Mouse (Mus musculus) testis, adult 2 months (tissue): Measurements from ENCODE around the gene Gdap1l1. TPM values are rescaled to one million over a fixed set of nuclear protein-coding genes. Genes with fewer than 3 reads are reported as not detected.

ENCODE experiments used
- H3K27ac ChIP-seq: fragments of 200-500 bp; 2 replicates; pipeline ENCODE4 v1.5.1; 2012; ENCODE audit warnings: low read depth, low read length; ENCODE audit not compliant: control insufficient read depth, insufficient read depth
- H3K27me3 ChIP-seq: fragments of 200-500 bp; 2 replicates; pipeline ENCODE4 v1.6.1; 2012; ENCODE audit warnings: mild to moderate bottlenecking, low read length, moderate library complexity; ENCODE audit not compliant: control insufficient read depth, insufficient read depth
- H3K36me3 ChIP-seq: fragments of 200-500 bp; 2 replicates; pipeline ENCODE4 v1.6.1; 2012; ENCODE audit warnings: mild to moderate bottlenecking, low read length; ENCODE audit not compliant: control insufficient read depth, insufficient read depth
- H3K4me1 ChIP-seq: fragments of 200-500 bp; 2 replicates; pipeline ENCODE4 v1.6.1; 2012; ENCODE audit warnings: low read length; ENCODE audit not compliant: control insufficient read depth, insufficient read depth
- H3K4me3 ChIP-seq: fragments of 200-500 bp; 2 replicates; pipeline ENCODE4 v1.5.1; 2012; ENCODE audit warnings: low read depth, mild to moderate bottlenecking, low read length, moderate library complexity, mixed read lengths; ENCODE audit not compliant: control insufficient read depth
- CTCF ChIP-seq: fragments of 200-500 bp; IDR thresholded peaks from 2 replicates; pipeline ENCODE4 v1.5.1; 2012; ENCODE audit warnings: low read depth, mild to moderate bottlenecking, inconsistent platforms, low read length, moderate library complexity; ENCODE audit not compliant: control insufficient read depth, insufficient read depth, insufficient replicate concordance
- POLR2A ChIP-seq: fragments of 200-500 bp; IDR thresholded peaks from 2 replicates; pipeline ENCODE4 v1.6.1; 2012; ENCODE audit warnings: low read depth, mild to moderate bottlenecking, inconsistent platforms, low read length, moderate library complexity; ENCODE audit not compliant: control insufficient read depth
- polyA plus RNA-seq: library from polyadenylated mRNA; depleted of rRNA; stranded (reverse); fragments of >200 nt; gene quantifications from 2 replicates; pipeline ENCODE4 v1.2.3, GENCODE M21; 2012

Gene Gdap1l1
- polyA plus RNA-seq, 1 experiment = 0.16 TPM

- no peak overlapping the region for H3K4me3 ChIP-seq
- no peak overlapping the region for H3K27ac ChIP-seq
- H3K36me3 ChIP-seq = no peaks in the 10 kb centered on the region
- TF ChIP-seq CTCF (no peak), POLR2A (no peak)
- H3K4me1 ChIP-seq = no peaks in the 10 kb centered on the region; the same call in 1 of the 2 replicates
- H3K27me3 ChIP-seq = no peaks in the 10 kb centered on the region
These were observed 25.0 kb downstream of the Gdap1l1 start for GRCm38 (mm10) chr2:163463251-163463769.

DNA sequence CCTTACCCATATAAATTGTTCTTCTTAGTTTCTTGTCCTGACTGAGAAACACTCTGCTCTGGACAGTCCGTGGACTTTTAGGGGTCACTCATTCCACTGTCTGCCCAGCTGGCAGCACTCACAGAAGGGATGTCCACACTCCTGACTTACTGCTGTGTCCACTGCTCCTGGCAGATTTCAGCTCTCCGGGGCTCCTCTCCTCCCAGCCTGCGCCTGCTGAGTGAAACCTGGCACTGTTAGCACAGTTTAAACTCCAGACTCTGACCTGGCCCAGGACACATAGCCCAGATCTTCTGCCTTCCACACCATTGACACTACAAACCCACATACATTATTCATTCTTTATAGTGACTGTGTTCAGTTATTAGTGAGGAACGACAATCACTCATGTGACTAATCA, 25.7 kb downstream of the Gdap1l1 start:
- H3K4me1 ChIP-seq = no peaks in the 10 kb centered on the region
- H3K27ac ChIP-seq = no peak overlapping the region
- no peak for TF ChIP-seq POLR2A
- TF ChIP-seq CTCF = no peak
- no peak overlapping the region for H3K4me3 ChIP-seq
- H3K27me3 ChIP-seq = no peaks in the 10 kb centered on the region
- no peaks in the 10 kb centered on the region for H3K36me3 ChIP-seq

DNA sequence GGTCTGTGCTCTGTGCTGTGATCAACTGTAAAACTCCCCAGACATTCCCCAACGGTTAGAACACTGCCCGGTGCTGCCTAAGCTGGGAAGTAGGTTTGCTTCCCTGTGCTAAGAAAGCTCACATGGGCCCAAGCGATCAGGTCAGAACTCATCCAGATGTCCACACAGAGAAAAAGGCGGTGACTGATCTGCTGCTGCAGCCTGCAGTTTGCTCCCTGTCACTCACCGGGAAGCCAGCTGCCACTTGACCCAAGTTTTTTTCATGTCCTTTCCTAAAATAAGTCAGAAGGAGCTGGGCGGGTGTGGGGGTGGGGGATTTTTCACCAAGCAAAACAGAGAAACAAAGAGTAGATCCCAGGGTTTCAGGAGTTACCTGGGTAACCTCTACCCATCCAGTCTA, 26.3 kb downstream of the Gdap1l1 start:
- no peaks in the 10 kb centered on the region for H3K4me1 ChIP-seq
- TF ChIP-seq CTCF (no peak), POLR2A (no peak)
- no peak overlapping the region for H3K27ac ChIP-seq
- no peaks in the 10 kb centered on the region for H3K36me3 ChIP-seq
- H3K27me3 ChIP-seq = no peaks in the 10 kb centered on the region
- H3K4me3 ChIP-seq = no peak overlapping the region

DNA sequence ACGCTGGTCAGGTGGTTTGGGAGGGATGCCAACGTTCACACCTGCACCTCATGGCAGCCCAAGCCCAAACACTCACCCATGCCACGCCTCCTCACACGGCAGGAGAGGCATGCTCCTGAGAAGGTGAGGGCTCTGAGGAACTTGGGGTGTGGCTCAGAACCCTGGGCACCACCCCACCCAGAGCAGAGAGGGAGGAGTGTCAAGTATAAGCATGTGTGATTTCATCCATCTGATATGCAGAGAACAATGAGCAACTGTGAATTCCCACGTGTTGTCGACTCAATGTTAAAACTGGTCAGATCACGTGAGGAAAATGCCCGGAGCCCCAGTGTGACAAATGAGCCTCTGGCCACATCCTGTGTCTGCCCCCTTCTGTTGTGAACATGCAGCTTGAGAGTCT, 28.5 kb downstream of the Gdap1l1 start:
- TF ChIP-seq CTCF (no peak), POLR2A (no peak)
- H3K4me3 ChIP-seq = no peak overlapping the region
- H3K36me3 ChIP-seq = no peaks in the 10 kb centered on the region
- no peak overlapping the region for H3K27ac ChIP-seq
- H3K4me1 ChIP-seq = peaks cover 4% of the 10 kb centered on the region
- H3K27me3 ChIP-seq = no peaks in the 10 kb centered on the region

- Histone ChIP-seq H3K27ac (no peak overlapping the region), H3K36me3 (no peaks in the 10 kb centered on the region), H3K27me3 (no peaks in the 10 kb centered on the region), H3K4me1 (peaks cover 4% of the 10 kb centered on the region), H3K4me3 (no peak overlapping the region)
- TF ChIP-seq POLR2A (no peak), CTCF (no peak)
These were observed 29.3 kb downstream of the Gdap1l1 start for GRCm38 (mm10) chr2:163467585-163467984.

DNA sequence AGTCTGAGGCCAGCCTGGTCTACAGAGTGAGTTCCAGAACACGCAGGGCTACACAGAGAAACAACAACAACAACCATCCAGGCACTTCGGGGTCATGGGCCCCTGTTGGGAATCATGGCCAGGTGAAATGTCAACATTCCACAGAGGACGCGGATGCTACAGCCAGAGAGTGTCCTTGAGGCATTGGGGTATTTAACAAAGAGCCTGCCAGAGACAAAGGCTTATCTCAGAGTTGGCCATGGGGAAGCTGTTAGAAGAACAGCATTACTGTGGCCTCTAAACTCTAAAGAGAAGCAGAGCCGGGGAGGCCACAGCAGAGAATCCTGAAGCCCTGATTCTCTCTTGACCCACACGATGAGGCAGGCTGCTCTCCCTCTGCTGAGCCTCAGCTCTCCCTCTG, 30.6 kb downstream of the Gdap1l1 start:
- TF ChIP-seq POLR2A = no peak
- TF ChIP-seq CTCF = no peak
- H3K4me1 ChIP-seq = peaks cover 4% of the 10 kb centered on the region
- H3K27me3 ChIP-seq = no peaks in the 10 kb centered on the region
- no peak overlapping the region; the same call in 1 of the 2 replicates for H3K4me3 ChIP-seq
- no peaks in the 10 kb centered on the region for H3K36me3 ChIP-seq
- H3K27ac ChIP-seq = no peak overlapping the region

- H3K27ac ChIP-seq = no peak overlapping the region
- no peak for TF ChIP-seq POLR2A
- no peak for TF ChIP-seq CTCF
- no peaks in the 10 kb centered on the region for H3K36me3 ChIP-seq
- no peak overlapping the region for H3K4me3 ChIP-seq
- no peaks in the 10 kb centered on the region for H3K27me3 ChIP-seq
- peaks cover 4% of the 10 kb centered on the region for H3K4me1 ChIP-seq
These were observed 31.4 kb downstream of the Gdap1l1 start for GRCm38 (mm10) chr2:163469711-163470110.

GRCm38 (mm10) chr2:163471136-163471535, 32.9 kb downstream of the Gdap1l1 start:
- no peak overlapping the region for H3K27ac ChIP-seq
- no peaks in the 10 kb centered on the region for H3K27me3 ChIP-seq
- peaks cover 4% of the 10 kb centered on the region for H3K4me1 ChIP-seq
- H3K36me3 ChIP-seq = no peaks in the 10 kb centered on the region
- TF ChIP-seq CTCF (no peak), POLR2A (no peak)
- H3K4me3 ChIP-seq = no peak overlapping the region
